Mouse (Mus musculus) limb, embryonic 13.5 days (tissue): ENCODE measurements around the gene Stx5a. TPM values are rescaled to one million over a fixed set of nuclear protein-coding genes. Genes with fewer than 3 reads are reported as not detected.

ENCODE experiments used
- ATAC-seq: fragments of 200-750 bp; cut with Nextera tagmentation; 2 replicates; pipeline ENCODE4 v1.8.0; 2017; ENCODE audit warnings: low read depth, moderate number of reproducible peaks, moderate TSS enrichment; ENCODE audit not compliant: low FRiP score
- H3K27ac ChIP-seq: fragments of 300-500 bp; sonication (generic); 2 replicates; pipeline ENCODE4 v1.5.1; 2015; ENCODE audit warnings: inconsistent platforms, mild to moderate bottlenecking, moderate library complexity
- H3K27me3 ChIP-seq: fragments of 300-500 bp; sonication (generic); 2 replicates; pipeline ENCODE4 v1.6.1; 2015; ENCODE audit warnings: mild to moderate bottlenecking, inconsistent platforms
- H3K36me3 ChIP-seq: fragments of 300-500 bp; sonication (generic); 2 replicates; pipeline ENCODE4 v1.6.1; 2015; ENCODE audit warnings: inconsistent platforms, mild to moderate bottlenecking, moderate library complexity
- H3K4me1 ChIP-seq: fragments of 300-500 bp; sonication (generic); 2 replicates; pipeline ENCODE4 v1.6.1; 2015; ENCODE audit warnings: inconsistent platforms
- H3K4me2 ChIP-seq: fragments of 300-500 bp; sonication (generic); replicated peaks from 2 replicates; pipeline ENCODE4 v1.6.1; 2015; ENCODE audit warnings: inconsistent platforms, mild to moderate bottlenecking, moderate library complexity
- H3K4me3 ChIP-seq: fragments of 300-500 bp; sonication (generic); 2 replicates; pipeline ENCODE4 v1.5.1; 2015; ENCODE audit warnings: moderate library complexity, mild to moderate bottlenecking, inconsistent platforms
- H3K9ac ChIP-seq: fragments of 300-500 bp; sonication (generic); 2 replicates; pipeline ENCODE4 v1.6.1; 2015; ENCODE audit warnings: mild to moderate bottlenecking, inconsistent platforms
- H3K9me3 ChIP-seq: fragments of 300-500 bp; sonication (generic); 2 replicates; pipeline ENCODE4 v1.6.1; 2016; ENCODE audit warnings: inconsistent platforms
- WGBS: fragments of 180-500 bp; shearing (Covaris S2); methylation state at CpG from one replicate; pipeline ENCODE4 v1.1.7; 2015; 5-methylcytosine and 5-hydroxymethylcytosine counted together
- polyA plus RNA-seq: library from polyadenylated mRNA; unstranded; fragments of >200 nt; fragmentation: Nextera tagmentation; extraction: Ambion mirVana; gene quantifications from 2 replicates; pipeline ENCODE4 v1.2.1, GENCODE M21; 2015

Stx5a gene
- polyA plus RNA-seq, 1 experiment from 2014 or later = 205 TPM

GRCm38 (mm10) chr19:8735389-8736159 is 5.6 kb upstream of the Stx5a start, which contains the start of gene Wdr74:
Wdr74 (plus strand) TSS chr19:8735827.
- Histone ChIP-seq H3K4me1 (peaks cover 16% of the 10 kb centered on the region), H3K9me3 (no peaks in the 10 kb centered on the region), H3K27ac (peak within 1 kb of the TSS; percentile 69), H3K4me2 (peak within 1 kb of the TSS; percentile 75), H3K27me3 (no peaks in the 10 kb centered on the region), H3K9ac (peak within 1 kb of the TSS; percentile 85), H3K4me3 (peak within 1 kb of the TSS; percentile 95), H3K36me3 (peaks cover 35% of the 10 kb centered on the region)
- ATAC-seq = peak; percentile 95
- under 1% methylated on average over 32 of the region's 32 CpGs for WGBS

- H3K4me1 ChIP-seq = peaks cover 20% of the 10 kb centered on the region
- H3K27me3 ChIP-seq = no peaks in the 10 kb centered on the region
- 2% methylated on average over 11 of the region's 11 CpGs for WGBS
- peak overlapping the region; percentile 69 for H3K27ac ChIP-seq
- peak overlapping the region; percentile 95 for H3K4me3 ChIP-seq
- no peak for ATAC-seq
- H3K4me2 ChIP-seq = peak overlapping the region; percentile 75
- peaks cover 37% of the 10 kb centered on the region for H3K36me3 ChIP-seq
- peak overlapping the region; percentile 85 for H3K9ac ChIP-seq
- no peaks in the 10 kb centered on the region for H3K9me3 ChIP-seq
These were observed 5.1 kb upstream of the Stx5a start for GRCm38 (mm10) chr19:8736160-8736467.

DNA sequence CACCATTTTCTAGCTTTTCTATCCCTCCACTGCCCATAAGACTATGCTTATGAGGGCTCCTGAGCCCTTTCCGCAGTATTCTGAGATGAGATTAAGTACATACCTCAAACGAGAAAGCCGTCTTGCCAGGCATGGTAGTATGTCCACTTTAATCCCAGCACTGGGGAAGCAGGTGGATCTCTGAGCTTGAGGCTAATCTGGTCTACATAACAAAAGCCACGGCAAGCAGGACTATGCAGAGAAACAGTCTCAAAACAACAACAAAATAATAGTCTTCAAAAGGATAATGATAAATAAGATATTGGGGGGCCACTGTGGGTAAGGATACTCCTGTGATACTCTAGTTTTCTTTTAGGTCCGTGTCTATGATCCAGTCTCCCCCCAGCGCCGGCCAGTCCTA is 2.3 kb upstream of the Stx5a start:
- Histone ChIP-seq H3K27ac (no peak overlapping the region), H3K27me3 (no peaks in the 10 kb centered on the region), H3K4me3 (no peak overlapping the region), H3K4me2 (no peak overlapping the region), H3K4me1 (peaks cover 33% of the 10 kb centered on the region), H3K36me3 (peaks cover 49% of the 10 kb centered on the region), H3K9me3 (no peaks in the 10 kb centered on the region), H3K9ac (no peak overlapping the region)
- ATAC-seq = no peak
- 92% methylated on average over 7 of the region's 7 CpGs for WGBS

DNA sequence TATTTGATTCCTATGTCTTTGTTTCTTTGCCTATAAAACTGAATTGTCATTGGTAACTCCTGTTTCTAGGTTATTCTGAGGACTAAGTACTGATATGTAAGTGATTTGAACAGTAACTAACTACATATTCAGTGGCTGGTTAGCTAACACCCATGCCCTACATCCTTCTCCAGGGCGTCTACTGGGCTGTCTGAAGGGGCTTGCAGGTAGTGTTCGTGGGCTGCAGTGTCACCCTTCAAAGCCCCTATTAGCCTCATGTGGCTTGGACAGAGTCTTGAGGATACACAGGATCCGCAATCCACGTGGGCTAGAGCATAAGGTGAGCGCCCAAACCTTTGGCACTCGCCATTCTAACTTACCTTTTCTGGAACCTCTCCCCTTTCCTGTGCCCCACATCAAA is 1.6 kb upstream of the Stx5a start:
- no peaks in the 10 kb centered on the region for H3K27me3 ChIP-seq
- H3K36me3 ChIP-seq = peaks cover 56% of the 10 kb centered on the region
- peaks cover 33% of the 10 kb centered on the region for H3K4me1 ChIP-seq
- no peak overlapping the region for H3K9ac ChIP-seq
- H3K4me2 ChIP-seq = no peak overlapping the region
- ATAC-seq = no peak
- H3K27ac ChIP-seq = no peak overlapping the region
- no peak overlapping the region for H3K4me3 ChIP-seq
- whole genome bisulfite sequencing = 89% methylated on average over 6 of the region's 6 CpGs
- no peaks in the 10 kb centered on the region for H3K9me3 ChIP-seq

DNA sequence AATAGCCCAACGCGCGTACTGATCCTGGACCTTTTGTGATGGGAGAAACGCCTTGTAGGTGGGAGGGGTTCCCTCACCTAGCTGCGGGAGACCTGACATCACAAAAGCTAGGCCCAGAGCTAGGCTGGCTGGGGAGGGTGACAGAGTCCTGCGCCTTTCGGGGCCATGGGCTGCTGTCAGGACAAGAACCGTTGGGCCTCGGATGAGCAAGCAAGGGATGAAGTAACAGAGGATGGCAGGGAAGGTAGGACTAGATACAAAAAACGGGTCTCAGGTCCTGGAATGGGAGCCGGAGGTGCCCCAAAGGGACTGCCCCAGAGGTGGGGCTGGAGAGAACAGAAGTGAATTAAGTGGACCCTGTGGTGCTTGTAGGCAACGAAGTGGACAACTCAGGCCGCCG is 610 bp upstream of the Stx5a start, which contains the start of gene 1700092M07Rik:
1700092M07Rik (plus strand) TSS at position 116 of the 400 bp plus-strand sequence.
- no peaks in the 10 kb centered on the region for H3K9me3 ChIP-seq
- peak; percentile 2; the same call in 1 of the 2 replicates for ATAC-seq
- peaks cover 66% of the 10 kb centered on the region for H3K36me3 ChIP-seq
- peak within 1 kb of the TSS; percentile 94 for H3K9ac ChIP-seq
- no peaks in the 10 kb centered on the region for H3K27me3 ChIP-seq
- H3K4me3 ChIP-seq = peak within 1 kb of the TSS; percentile 99
- WGBS = 64% methylated on average over 14 of the region's 14 CpGs
- H3K27ac ChIP-seq = peak within 1 kb of the TSS; percentile 95
- H3K4me1 ChIP-seq = peaks cover 29% of the 10 kb centered on the region
- H3K4me2 ChIP-seq = peak within 1 kb of the TSS; percentile 55

DNA sequence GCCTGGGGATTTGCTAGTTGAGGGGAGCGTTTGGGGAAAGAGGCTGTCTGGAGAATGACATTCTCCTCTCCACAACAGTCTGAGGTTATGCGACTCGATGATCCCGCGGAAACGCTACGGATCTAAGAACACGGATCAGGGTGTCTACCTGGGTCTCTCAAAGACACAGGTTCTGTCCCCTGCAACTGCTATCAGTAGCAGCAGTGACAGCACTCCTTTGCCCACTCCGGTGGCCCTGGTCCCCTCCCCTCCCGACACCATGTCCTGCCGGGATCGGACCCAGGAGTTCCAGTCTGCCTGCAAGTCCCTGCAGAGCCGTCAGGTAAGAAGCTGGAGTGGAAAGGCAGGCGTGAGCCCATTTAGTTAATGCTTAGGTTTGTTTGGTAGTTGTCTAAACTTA is 963 bp downstream of the Stx5a start:
- H3K4me2 ChIP-seq = peak overlapping the region; percentile 98
- 18% methylated on average over 14 of the region's 14 CpGs for WGBS
- H3K9me3 ChIP-seq = no peaks in the 10 kb centered on the region
- peaks cover 81% of the 10 kb centered on the region for H3K36me3 ChIP-seq
- peaks cover 23% of the 10 kb centered on the region for H3K4me1 ChIP-seq
- H3K27me3 ChIP-seq = no peaks in the 10 kb centered on the region
- peak overlapping the region; percentile 95 for H3K27ac ChIP-seq
- peak overlapping the region; percentile 94 for H3K9ac ChIP-seq
- peak overlapping the region; percentile 99 for H3K4me3 ChIP-seq
- no peak for ATAC-seq

- no peaks in the 10 kb centered on the region for H3K27me3 ChIP-seq
- no peak overlapping the region for H3K4me2 ChIP-seq
- H3K9me3 ChIP-seq = no peaks in the 10 kb centered on the region
- H3K4me3 ChIP-seq = no peak overlapping the region
- no peak overlapping the region for H3K27ac ChIP-seq
- H3K9ac ChIP-seq = no peak overlapping the region
- H3K36me3 ChIP-seq = peaks cover 81% of the 10 kb centered on the region
- peaks cover 20% of the 10 kb centered on the region for H3K4me1 ChIP-seq
- no peak for ATAC-seq
- 98% methylated on average over 1 of the region's 1 CpGs for WGBS
These were observed 4.2 kb downstream of the Stx5a start for GRCm38 (mm10) chr19:8745382-8745781.

GRCm38 (mm10) chr19:8747368-8747767 is 6.2 kb downstream of the Stx5a start:
- H3K36me3 ChIP-seq = peaks cover 96% of the 10 kb centered on the region
- 73% methylated on average over 2 of the region's 2 CpGs for WGBS

GRCm38 (mm10) chr19:8755652-8756051 is 14.4 kb downstream of the Stx5a start:
- Histone ChIP-seq H3K36me3 (peaks cover 51% of the 10 kb centered on the region), H3K27me3 (no peaks in the 10 kb centered on the region), H3K4me1 (peaks cover 28% of the 10 kb centered on the region), H3K9me3 (no peaks in the 10 kb centered on the region), H3K4me3 (peak overlapping the region; percentile 98; the same call in 1 of the 2 replicates), H3K27ac (0 out of 2 replicates have a peak overlapping the region, but pooled peaks have one; percentile 4), H3K9ac (no peak overlapping the region), H3K4me2 (peak overlapping the region; percentile 86)
- 88% methylated on average over 3 of the region's 3 CpGs for WGBS
- no peak for ATAC-seq

More at GRCm38 (mm10) chr19:8747368-8747767, 6.2 kb downstream of the Stx5a start:
- Histone ChIP-seq H3K9me3 (no peaks in the 10 kb centered on the region), H3K4me3 (no peak overlapping the region), H3K27me3 (no peaks in the 10 kb centered on the region), H3K9ac (no peak overlapping the region), H3K4me1 (peaks cover 10% of the 10 kb centered on the region), H3K4me2 (no peak overlapping the region), H3K27ac (no peak overlapping the region)
- ATAC-seq = no peak; the same call in 1 of the 2 replicates

DNA sequence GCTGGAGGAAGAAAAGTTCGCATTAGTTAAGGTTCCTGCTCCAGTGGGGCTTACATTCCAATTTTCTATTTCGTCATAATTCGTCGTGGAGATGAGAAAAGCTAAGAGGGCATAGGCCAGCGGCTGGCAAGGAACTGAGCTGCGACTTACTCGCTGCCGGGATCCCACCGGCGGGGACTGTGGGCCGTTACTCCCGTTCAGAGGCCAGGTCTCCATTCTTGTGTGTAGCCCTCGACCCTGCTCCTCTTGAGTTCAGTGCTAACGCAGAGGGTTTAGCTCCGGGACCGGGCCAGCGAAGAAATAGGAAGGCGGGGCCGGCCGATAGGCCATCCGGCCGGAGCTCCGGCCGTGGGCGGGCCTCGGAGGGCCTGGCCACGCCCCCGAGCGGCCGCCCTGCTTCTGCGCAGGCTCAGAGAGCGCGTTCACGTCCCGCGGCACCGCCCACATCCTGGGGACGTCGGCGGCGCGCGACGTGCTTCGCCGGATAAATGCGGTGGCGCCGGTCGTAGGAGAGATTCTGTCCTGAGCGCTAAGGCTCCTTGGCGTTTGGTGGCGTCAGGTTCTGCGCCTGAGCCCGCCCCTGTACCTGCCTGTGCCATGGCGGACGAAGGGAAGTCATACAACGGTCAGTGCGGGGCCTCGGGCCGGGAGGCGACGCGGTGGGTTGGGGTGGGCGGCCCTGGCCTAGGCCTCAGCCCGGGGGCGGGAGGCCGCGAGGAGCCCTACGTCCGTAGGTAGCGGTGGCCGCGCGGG is 15.6 kb downstream of the Stx5a start, which contains the start of gene Nxf1:
Nxf1 (plus strand) TSS at position 439 of the 753 bp plus-strand sequence.
- peak; percentile 93 for ATAC-seq
- Histone ChIP-seq H3K9me3 (no peaks in the 10 kb centered on the region), H3K27me3 (no peaks in the 10 kb centered on the region), H3K36me3 (peaks cover 40% of the 10 kb centered on the region), H3K4me2 (peak within 1 kb of the TSS; percentile 86), H3K27ac (peak within 1 kb of the TSS; percentile 90), H3K9ac (peak within 1 kb of the TSS; percentile 95), H3K4me1 (peaks cover 28% of the 10 kb centered on the region), H3K4me3 (peak within 1 kb of the TSS; percentile 98)
- under 1% methylated on average over 74 of the region's 75 CpGs for WGBS

- Histone ChIP-seq H3K4me1 (peaks cover 28% of the 10 kb centered on the region), H3K9ac (peak overlapping the region; percentile 95), H3K4me2 (peak overlapping the region; percentile 86), H3K27ac (peak overlapping the region; percentile 90), H3K27me3 (no peaks in the 10 kb centered on the region), H3K36me3 (peaks cover 40% of the 10 kb centered on the region), H3K4me3 (peak overlapping the region; percentile 98), H3K9me3 (no peaks in the 10 kb centered on the region)
- ATAC-seq = no peak
- WGBS = 2% methylated on average over 14 of the region's 14 CpGs
These were observed 16.3 kb downstream of the Stx5a start for GRCm38 (mm10) chr19:8757471-8757998.

DNA sequence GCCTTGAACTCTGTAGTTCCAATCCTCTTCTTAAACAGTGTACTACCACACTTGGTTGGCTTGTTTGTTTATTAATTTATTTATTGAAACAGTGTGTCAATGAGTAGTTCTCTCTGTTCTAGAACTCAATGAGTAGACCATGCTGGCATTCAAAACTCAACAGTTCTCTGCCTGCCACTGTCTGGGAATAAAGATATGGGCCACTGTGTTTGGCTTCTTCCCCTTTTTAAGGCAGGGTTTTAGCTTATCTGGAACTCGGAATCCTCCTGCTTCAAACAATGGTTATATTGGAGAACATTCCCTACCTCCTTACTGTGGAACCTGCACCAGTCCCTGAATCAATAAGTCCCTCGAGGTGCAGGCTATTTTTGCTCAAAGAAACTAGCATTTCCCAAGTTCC is 17.7 kb downstream of the Stx5a start:
- Histone ChIP-seq H3K4me2 (peak overlapping the region; percentile 86), H3K9me3 (no peaks in the 10 kb centered on the region), H3K27me3 (no peaks in the 10 kb centered on the region), H3K4me1 (peaks cover 28% of the 10 kb centered on the region), H3K9ac (no peak overlapping the region), H3K36me3 (peaks cover 40% of the 10 kb centered on the region), H3K27ac (no peak overlapping the region), H3K4me3 (no peak overlapping the region)
- WGBS = 85% methylated on average over 2 of the region's 2 CpGs
- no peak for ATAC-seq
